Mouse (Mus musculus) liver (tissue): ENCODE results near the gene Psmd8.
"Not testable (repeated sequence)": the region's sequence is repeated elsewhere in the genome, so short reads cannot be mapped to it uniquely, and the experiment has no call there.

Experiments used
- DNase-seq: peaks from one replicate; pipeline ENCODE4 v3.0.0-alpha.2; 2020; ENCODE audit warnings: mixed read lengths

The Psmd8 gene

GRCm38 (mm10) chr7:29170066-29170754 is 10.3 kb downstream of the Psmd8 start, which contains the start of the genes Ggn and Spred3:
Gene Ggn (plus strand): TSS chr7:29170210.
Gene Spred3 (minus strand): TSS chr7:29170411.
- DNase-seq = peak; percentile 79

DNA sequence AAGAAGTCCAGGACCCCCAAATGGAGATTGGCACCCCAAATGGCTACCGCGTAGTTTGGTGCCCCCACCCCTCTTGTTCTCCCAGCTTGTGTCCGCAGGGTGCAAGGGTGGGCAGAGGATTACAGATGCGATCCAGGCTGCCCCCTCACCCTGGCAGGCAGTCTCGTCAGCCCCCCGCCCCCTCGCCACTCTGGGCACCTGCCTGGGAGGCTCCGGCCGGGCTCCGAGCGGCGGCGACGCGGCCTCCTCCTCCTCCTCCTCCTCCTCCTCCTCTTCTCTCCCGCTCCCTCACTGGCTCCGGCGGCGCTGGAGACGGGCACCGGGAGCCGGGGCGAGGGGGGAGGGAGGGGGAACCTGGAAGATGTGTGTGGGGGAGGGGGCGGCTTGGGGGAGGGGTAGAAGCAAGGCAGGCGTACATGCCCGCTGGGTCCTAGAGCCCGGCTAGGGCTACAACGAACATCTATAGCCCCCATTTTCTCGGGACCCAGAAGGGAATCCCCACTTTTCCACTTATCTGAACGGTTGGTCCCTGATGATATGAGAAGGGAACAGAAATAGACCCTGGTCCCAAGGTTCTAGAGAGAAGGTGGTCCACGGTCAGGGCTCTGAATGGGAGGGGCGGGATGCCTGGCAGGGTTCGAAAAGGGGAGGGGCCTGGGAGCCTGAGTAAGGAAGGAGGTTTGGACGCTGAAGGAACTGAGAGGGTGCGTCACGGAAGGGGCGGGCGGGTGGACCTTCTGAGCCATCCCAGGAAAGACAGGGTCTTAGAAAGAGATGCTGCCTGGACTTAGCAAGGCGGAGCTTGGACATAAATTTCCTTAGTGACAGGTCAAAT is 11.1 kb downstream of the Psmd8 start:
- DNase-seq = peak; percentile 63

DNA sequence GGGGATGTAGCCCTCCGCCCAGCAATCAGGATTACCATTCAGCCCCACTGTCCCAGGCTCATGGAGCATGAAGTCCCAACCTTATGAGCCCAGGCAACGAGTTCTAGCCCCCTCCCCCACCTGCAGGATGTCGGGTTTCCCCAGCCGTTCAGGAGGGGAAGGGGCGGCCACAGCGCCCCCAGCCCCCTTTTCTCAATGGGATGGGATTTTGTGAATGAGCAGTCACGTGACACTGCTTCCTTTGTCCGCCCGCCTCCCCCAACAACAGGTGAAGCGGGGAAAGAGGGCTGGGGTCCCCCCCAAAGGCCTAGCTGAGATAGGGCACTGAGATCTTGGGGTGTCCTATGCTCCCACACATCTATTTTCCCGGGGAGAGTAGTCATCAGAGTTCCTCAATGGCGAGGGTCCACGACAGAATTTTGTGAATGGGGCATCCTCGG is 11.7 kb downstream of the Psmd8 start:
- no peak for DNase-seq

DNA sequence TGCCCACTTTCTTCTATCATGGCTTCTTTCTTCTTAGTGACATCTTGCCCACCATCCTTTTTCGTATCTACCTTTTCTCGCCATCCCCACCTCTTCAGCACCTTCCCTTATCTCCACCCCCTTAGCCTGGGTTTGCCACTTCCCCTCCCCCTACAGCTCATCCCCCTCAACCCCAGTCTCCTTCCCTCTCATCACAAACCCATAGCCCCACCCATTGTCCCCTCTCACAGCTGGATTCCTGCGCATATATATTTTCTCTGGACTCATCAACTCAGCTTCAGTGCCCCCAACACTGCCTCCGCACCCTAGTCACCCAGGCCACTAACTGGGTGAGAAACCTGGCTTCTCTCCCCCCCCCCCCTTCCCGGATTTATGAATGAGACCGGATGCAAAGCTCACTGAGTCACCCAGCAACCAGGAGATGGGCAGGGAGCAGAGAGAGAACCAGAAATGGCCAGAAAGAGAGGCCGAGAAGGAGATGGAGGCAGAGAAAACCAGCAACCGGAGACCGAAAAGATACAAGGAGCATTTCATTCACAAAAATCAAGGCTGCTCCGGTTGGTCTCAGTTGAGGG is 12.3 kb downstream of the Psmd8 start:
- no peak for DNase-seq

DNA sequence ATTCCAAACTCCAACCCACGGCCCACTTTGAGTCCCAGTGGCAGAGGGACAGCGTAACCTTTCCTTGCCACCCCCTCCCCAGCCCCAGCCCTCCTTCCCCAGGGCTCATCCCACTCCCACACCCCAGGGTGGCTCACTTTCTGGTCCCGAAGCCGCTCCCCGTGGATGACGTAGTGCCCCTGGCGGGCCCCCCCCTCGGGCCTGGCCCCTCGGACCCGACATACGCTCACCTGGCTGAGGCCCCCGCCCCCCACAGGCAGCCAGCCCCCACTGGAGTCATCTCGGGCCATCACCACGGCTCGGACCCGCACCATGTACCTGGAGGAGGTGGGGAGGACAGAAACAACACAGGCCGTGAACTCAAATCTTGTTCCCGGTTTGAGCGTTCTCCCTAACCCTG is 12.8 kb downstream of the Psmd8 start:
- no peak for DNase-seq

DNA sequence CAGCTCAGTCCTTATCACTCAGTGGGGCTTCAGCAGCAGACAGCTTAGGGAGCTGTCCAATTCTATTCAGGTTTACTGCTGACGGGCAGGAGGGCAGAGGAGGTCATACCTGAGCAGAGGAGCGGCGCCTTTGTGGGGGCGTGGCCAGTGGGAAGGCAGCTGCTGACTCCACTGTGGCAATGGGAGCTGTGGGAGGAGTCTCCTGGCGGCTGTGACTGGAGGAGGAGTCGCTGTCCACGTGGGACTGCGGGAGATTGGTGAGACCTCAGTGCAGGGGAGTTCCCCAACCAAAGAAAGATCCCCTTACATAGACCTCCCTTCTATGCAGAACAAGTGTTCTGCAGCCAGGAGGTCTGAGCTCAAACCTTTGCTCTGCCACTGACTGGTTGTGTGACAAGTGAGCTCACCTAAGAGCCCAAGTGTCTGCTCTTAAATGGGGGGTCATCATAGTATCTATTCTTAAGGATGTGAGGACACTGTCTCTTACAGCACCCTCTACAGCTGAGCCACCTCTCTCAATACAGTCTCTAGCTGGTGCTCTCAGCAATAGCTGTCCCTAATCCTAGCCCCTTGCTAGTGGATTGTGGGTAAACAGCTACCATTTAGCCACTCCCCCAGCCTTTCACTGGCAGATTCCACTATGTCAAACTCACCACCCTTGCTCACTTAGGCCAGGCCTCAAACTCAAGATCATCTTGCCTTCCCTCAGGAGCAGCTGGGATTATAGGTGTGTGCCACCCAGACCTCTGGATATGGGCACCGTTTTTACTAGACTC is 17.6 kb downstream of the Psmd8 start:
- peak; percentile 69 for DNase-seq

- no peak for DNase-seq
Observed at GRCm38 (mm10) chr7:29162294-29162693, 18.2 kb downstream of the Psmd8 start.

- no peak for DNase-seq
Observed at GRCm38 (mm10) chr7:29158264-29158663, 22.2 kb downstream of the Psmd8 start.

DNA sequence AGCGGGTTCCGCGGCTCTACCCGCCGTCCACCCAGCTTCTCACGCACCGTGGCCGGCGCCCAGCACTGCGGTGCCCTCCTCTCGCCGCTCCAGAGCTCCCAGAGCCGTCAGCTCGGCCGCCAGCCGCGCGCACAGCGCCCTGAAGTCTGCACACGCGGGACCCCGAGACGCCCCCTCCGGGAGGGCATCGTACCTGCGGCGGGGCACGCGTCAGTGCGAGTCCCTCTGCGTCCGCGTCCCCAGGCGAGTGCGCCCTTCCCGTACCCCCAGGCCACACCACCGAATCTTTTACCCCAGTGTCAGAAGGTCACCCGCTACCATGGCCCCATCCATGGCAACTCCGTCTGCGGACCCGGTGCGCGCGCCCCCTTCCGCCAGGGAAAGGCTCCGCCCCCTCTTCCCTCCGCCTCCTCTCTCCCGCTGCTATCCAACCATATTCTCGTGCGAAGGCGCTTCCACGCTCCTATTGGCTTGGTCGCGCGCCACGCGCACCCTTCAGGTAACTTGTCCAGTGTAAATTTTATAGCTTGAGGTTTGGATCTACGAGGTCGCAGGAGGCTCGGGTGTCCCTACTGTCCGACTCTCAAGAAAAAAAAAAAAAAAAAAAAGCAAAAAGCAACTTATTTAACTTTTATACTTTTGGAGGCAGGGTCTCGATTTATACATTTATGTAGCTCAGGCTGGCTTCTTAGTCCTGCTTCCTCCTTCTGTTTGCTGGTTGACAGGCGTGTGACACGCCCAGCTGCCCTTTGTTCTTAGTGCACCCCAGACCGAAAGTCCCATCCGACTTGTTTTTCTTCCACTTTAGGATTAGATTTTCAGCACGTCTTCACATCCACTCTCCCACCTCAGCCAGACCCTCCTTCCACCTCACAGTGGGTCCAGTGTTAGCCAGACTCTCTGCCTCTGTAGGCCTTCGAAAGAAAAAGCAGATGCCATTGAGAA is 24.4 kb downstream of the Psmd8 start, which contains the start of gene Fam98c:
TSS of gene Fam98c (minus strand) at position 397 of the 945 bp plus-strand sequence.
- peak; percentile 86 for DNase-seq

- peak; percentile 94 for DNase-seq
Observed at GRCm38 (mm10) chr7:29155196-29155837, 25.2 kb downstream of the Psmd8 start.

- no peak for DNase-seq
Observed at GRCm38 (mm10) chr7:29154018-29154720, 26.3 kb downstream of the Psmd8 start.

GRCm38 (mm10) chr7:29151486-29151885 is 29.0 kb downstream of the Psmd8 start:
- no peak for DNase-seq

GRCm38 (mm10) chr7:29148771-29149170 is 31.7 kb downstream of the Psmd8 start:
- no peak for DNase-seq

DNA sequence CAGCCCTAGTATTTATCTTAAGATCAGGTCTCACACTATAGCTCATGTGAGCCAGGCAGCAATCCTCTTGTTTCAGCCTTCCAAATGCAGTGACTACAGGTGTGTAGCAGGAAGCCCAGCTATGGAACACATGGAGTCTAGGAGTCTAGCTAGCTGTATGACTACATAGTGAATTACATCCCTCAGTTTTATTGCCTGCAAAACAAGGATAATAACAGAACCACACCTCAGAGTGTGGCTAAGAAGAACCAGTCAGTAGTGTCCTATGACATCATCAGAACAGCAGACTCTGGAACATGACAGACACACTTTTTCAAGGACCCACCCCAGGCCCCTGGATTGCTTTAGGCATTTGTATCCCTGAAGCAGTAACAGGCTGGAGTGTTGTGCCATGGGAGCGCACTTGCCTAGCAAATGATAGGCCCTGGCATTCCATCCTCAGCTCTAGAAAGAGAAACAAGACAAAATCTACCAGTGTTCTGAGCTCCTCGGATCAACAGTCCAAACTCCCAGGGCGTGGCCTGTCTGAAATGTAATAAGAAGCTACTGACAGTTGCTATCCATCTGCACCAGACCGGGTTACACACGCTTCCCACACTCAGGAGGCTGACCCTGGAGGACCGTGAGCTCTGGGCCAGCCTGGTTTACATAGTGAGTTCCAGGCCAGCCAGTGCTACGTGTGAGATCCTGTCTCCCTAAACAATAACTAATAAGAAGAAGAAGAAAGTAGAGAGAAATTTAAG is 33.7 kb downstream of the Psmd8 start:
- DNase-seq = no peak

- DNase-seq = peak; percentile 30
Observed at GRCm38 (mm10) chr7:29144006-29144405, 36.5 kb downstream of the Psmd8 start.

GRCm38 (mm10) chr7:29141416-29141815 is 39.1 kb downstream of the Psmd8 start:
- no peak for DNase-seq

DNA sequence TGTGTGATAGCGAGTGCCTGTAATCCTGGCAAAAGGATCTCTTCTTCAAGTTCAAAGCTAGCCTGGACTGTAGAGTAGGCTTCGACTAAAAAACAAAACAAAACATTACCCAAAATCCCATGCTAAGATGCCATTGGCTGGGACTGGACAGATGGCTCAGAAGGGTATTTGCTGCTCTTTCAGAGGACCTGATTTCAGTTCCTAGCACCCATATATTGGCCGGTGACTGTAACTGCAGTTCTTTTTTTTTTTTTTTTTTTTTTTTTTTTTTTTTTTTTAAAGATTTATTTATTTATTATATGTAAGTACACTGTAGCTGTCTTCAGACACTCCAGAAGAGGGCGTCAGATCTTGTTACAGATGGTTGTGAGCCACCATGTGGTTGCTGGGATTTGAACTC is 41.3 kb downstream of the Psmd8 start:
- not testable (repeated sequence) for DNase-seq

DNA sequence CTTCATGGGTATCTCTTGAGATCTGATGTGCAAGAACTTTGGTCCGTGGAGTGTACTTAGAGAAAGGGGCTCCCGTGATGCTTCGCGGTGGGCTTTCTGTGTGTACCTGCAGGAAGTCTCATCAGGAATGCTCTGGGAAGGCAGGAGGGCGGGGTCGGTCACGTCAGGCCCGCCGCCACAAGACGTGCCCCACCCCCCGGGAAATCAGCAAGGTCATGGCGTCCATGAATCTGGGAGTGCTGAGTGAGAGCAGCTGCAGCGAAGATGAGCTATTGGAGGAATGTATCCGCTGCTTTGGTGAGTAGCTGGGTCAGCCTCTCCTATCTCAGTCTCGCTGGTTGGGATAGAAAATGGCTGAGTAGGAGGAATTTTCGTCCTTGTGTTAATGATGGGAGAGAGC is 43.1 kb downstream of the Psmd8 start:
- no peak for DNase-seq

- peak; percentile 59 for DNase-seq
Observed at GRCm38 (mm10) chr7:29134693-29135386, 45.7 kb downstream of the Psmd8 start, which contains the start of gene Rasgrp4. Gene Rasgrp4 (plus strand): TSS chr7:29134851.
